Mouse (Mus musculus) myocyte (in vitro differentiated cells): ENCODE results near the gene 1700025F22Rik. TPM values are rescaled to one million over a fixed set of nuclear protein-coding genes. Genes with fewer than 3 reads are reported as not detected.
"Not testable (repeated sequence)": the region's sequence is repeated elsewhere in the genome, so short reads cannot be mapped to it uniquely, and the experiment has no call there.

Source experiments
- H3K27me3 ChIP-seq: one replicate; pipeline ENCODE4 v1.6.1; 2011; ENCODE audit not compliant: control insufficient read depth, insufficient read depth, insufficient read length
- H3K36me3 ChIP-seq: one replicate; pipeline ENCODE4 v1.6.1; 2011; ENCODE audit not compliant: control insufficient read depth, insufficient read depth
- H3K4me2 ChIP-seq: one replicate; pipeline ENCODE4 v1.6.1; 2011; ENCODE audit warnings: low read depth, control low read depth
- H3K4me3 ChIP-seq: one replicate; pipeline ENCODE4 v1.5.1; 2011; ENCODE audit warnings: mild to moderate bottlenecking, control low read depth, moderate library complexity
- H3K79me2 ChIP-seq: one replicate; pipeline ENCODE4 v1.6.1; 2011; ENCODE audit not compliant: control insufficient read depth, insufficient read depth
- H3ac ChIP-seq: one replicate; pipeline ENCODE4 v1.6.1; 2011; ENCODE audit not compliant: control insufficient read depth, insufficient read length
- CEBPB ChIP-seq: IDR thresholded peaks from 2 replicates; pipeline ENCODE4 v1.6.1; 2011; ENCODE audit warnings: mild to moderate bottlenecking, moderate library complexity; ENCODE audit not compliant: poor library complexity, insufficient read depth, severe bottlenecking
- E2F4 ChIP-seq: IDR thresholded peaks from one replicate; pipeline ENCODE4 v1.6.1; 2011; ENCODE audit warnings: mild to moderate bottlenecking, control low read depth, moderate library complexity; ENCODE audit not compliant: insufficient read depth
- MAX ChIP-seq: IDR thresholded peaks from one replicate; pipeline ENCODE4 v1.6.1; 2011; ENCODE audit warnings: low read depth, mild to moderate bottlenecking, control low read depth
- MYOD1 ChIP-seq, 3 experiments: IDR thresholded peaks; one replicate each; pipeline ENCODE4 v1.6.1; 2011; ENCODE audit warnings: control low read depth in 2 of 3, low read depth in 2 of 3, mild to moderate bottlenecking in 2 of 3, moderate library complexity in 1 of 3; ENCODE audit not compliant: insufficient read length in 2 of 3, control insufficient read depth in 1 of 3
- MYOG ChIP-seq, 3 experiments: IDR thresholded peaks; one replicate each; pipeline ENCODE4 v1.6.1; 2011; ENCODE audit warnings: control low read depth in 2 of 3, low read depth in 2 of 3, mild to moderate bottlenecking in 2 of 3; ENCODE audit not compliant: insufficient read length in 2 of 3, control insufficient read depth in 1 of 3, insufficient read depth in 1 of 3
- POLR2A ChIP-seq: IDR thresholded peaks from one replicate; pipeline ENCODE4 v1.6.1; 2011; ENCODE audit warnings: low read depth, mild to moderate bottlenecking, control low read depth, moderate library complexity; ENCODE audit not compliant: insufficient read length
- POLR2AphosphoS2 ChIP-seq: IDR thresholded peaks from one replicate; pipeline ENCODE4 v1.6.1; 2011; ENCODE audit warnings: low read depth, control low read depth; ENCODE audit not compliant: insufficient read length
- REST ChIP-seq: IDR thresholded peaks from one replicate; pipeline ENCODE4 v1.6.1; 2011; ENCODE audit warnings: mild to moderate bottlenecking, control low read depth, moderate library complexity; ENCODE audit not compliant: insufficient read depth, insufficient read length
- SRF ChIP-seq: IDR thresholded peaks from one replicate; pipeline ENCODE4 v1.6.1; 2011; ENCODE audit warnings: low read depth; ENCODE audit not compliant: control insufficient read depth, insufficient read length
- TCF12 ChIP-seq: IDR thresholded peaks from one replicate; pipeline ENCODE4 v1.6.1; 2011; ENCODE audit warnings: mild to moderate bottlenecking, control low read depth; ENCODE audit not compliant: poor library complexity, insufficient read depth, severe bottlenecking
- TCF3 ChIP-seq: IDR thresholded peaks from one replicate; pipeline ENCODE4 v1.6.1; 2011; ENCODE audit warnings: low read depth, control low read depth; ENCODE audit not compliant: insufficient read length
- USF1 ChIP-seq: IDR thresholded peaks from one replicate; pipeline ENCODE4 v1.6.1; 2011; ENCODE audit warnings: low read depth, mild to moderate bottlenecking, control low read depth, moderate library complexity
- polyA plus RNA-seq: library from polyadenylated mRNA; unstranded; fragments of >200 nt; fragmentation: generic; extraction: Trizol; gene quantifications from one replicate; pipeline ENCODE4 v1.2.1, GENCODE M21; 2012; ENCODE audit warnings: missing spikeins

1700025F22Rik gene
- polyA plus RNA-seq: not detected

DNA sequence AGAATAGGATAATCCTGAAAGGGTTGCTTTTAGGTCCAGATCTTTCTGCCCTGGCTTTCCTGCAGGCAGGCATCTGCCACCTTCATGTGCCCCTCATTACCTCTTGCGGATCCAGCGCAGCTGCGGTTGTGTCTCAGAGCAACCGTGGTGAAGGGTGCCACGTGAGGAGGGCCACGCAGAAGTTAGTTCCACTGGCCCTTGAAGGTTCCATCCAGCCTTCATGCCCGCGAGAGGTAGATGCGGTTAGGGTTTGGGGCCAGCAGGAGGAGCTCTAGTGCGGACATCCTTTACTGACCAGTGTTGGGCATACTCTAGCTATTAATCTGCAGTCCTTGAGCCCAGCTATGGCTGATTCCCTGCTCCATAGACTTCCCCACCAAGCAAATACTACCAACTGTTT, at the start of gene 1700025F22Rik:
1700025F22Rik (minus strand) TSS at position 149 of the 400 bp plus-strand sequence.
- H3K27me3 ChIP-seq: no peaks in the 10 kb centered on the region
- H3ac ChIP-seq: no peak within 1 kb of the TSS
- no peaks in the 10 kb centered on the region for H3K79me2 ChIP-seq
- no peak within 1 kb of the TSS for H3K4me3 ChIP-seq
- TF ChIP-seq SRF: no peak
- no peak within 1 kb of the TSS for H3K4me2 ChIP-seq
- H3K36me3 ChIP-seq: no peaks in the 10 kb centered on the region

DNA sequence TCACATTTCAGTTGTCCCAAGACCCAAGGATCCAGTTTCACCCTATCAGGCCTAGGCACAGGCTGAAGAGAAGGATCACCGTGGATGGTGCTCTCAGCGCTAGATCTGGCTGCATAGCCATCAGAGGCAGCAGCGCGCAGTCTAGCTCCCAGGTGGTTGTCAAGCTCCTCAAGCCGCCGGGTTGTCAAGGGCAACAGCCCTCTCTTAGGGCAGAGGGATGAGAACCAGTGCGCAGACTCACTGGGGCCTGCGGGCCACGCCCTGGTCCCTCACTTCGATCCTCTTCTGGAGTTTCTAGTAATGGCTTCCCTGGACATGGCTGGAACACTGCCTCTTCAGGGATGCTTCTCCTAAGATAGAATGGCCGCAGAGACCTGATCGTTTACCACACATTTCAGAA, 31.4 kb upstream of the 1700025F22Rik start, which contains the start of gene Ms4a13:
Ms4a13 (minus strand) TSS at position 192 of the 400 bp plus-strand sequence.
- Histone ChIP-seq H3K79me2 (no peaks in the 10 kb centered on the region), H3K27me3 (no peaks in the 10 kb centered on the region), H3K4me3 (no peak within 1 kb of the TSS), H3ac (no peak within 1 kb of the TSS), H3K36me3 (no peaks in the 10 kb centered on the region), H3K4me2 (no peak within 1 kb of the TSS)
- no peak for TF ChIP-seq CEBPB
- TF ChIP-seq REST: no peak
- no peak for TF ChIP-seq MYOD1 (IDR thresholded peaks at IDR 0.05; ENCODE audit: control insufficient read depth in 1 of 3, insufficient read length in 2 of 3, low read depth in 2 of 3)
- no peak for TF ChIP-seq SRF
- TF ChIP-seq TCF3: no peak
- no peak for TF ChIP-seq POLR2AphosphoS2
- TF ChIP-seq MAX: no peak
- TF ChIP-seq MYOG (IDR thresholded peaks at IDR 0.05; ENCODE audit: control insufficient read depth in 1 of 3, insufficient read depth in 1 of 3, insufficient read length in 2 of 3, low read depth in 2 of 3): no peak

DNA sequence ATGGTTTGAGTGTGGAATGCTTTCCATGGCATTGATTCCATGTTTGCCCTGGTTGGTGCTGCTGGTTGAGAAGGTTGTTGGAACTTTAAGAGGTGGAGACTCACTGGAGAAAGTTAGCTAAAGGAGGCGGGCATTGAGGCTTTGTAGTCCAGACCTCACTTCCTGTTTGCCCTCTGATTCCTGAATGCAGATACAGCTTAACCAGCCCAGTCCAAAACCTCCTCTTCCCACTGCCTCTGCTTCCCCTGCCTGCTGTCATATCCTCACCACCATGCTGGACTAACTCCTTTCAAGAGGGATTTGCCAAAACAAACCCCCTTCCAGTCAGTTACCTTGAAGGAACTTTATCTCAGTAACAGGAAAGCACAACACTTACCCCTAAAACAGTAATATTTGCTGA, 27.4 kb upstream of the 1700025F22Rik start:
- Histone ChIP-seq H3K4me3 (no peak overlapping the region), H3K27me3 (no peaks in the 10 kb centered on the region), H3K79me2 (no peaks in the 10 kb centered on the region), H3K36me3 (no peaks in the 10 kb centered on the region), H3K4me2 (no peak overlapping the region), H3ac (no peak overlapping the region)
- TF ChIP-seq POLR2AphosphoS2: no peak
- TF ChIP-seq USF1: no peak
- TF ChIP-seq REST: no peak
- no peak for TF ChIP-seq SRF
- TF ChIP-seq POLR2A: no peak
- no peak for TF ChIP-seq CEBPB
- no peak for TF ChIP-seq E2F4
- no peak for TF ChIP-seq MYOD1 (IDR thresholded peaks at IDR 0.05; ENCODE audit: control insufficient read depth in 1 of 3, insufficient read length in 2 of 3, low read depth in 2 of 3)
- no peak for TF ChIP-seq TCF12
- no peak for TF ChIP-seq MYOG (IDR thresholded peaks at IDR 0.05; ENCODE audit: control insufficient read depth in 1 of 3, insufficient read depth in 1 of 3, insufficient read length in 2 of 3, low read depth in 2 of 3)
- no peak for TF ChIP-seq MAX
- TF ChIP-seq TCF3: no peak

DNA sequence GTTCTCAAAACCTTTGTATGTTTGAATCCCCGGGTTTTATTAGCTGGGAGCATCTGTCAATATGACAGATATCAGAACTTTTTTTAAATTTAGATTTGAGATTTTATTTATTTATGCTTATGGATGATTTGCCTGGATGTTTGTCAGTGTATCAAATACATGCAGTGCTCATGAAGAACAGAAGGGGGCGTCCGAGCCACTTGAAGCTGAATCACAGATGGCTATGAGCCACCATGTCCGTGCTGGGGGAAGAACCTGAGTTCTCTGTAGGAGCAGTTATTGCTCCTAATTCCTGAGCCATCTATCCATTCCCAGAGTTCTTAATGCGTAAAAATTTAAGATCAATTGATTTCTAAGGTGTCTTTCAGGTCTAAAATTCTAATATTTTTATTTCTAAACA, 19.0 kb upstream of the 1700025F22Rik start:
- Histone ChIP-seq H3K79me2 (no peaks in the 10 kb centered on the region), H3K4me3 (no peak overlapping the region), H3K36me3 (no peaks in the 10 kb centered on the region), H3K27me3 (no peaks in the 10 kb centered on the region), H3K4me2 (no peak overlapping the region), H3ac (no peak overlapping the region)
- TF ChIP-seq CEBPB: no peak
- no peak for TF ChIP-seq SRF
- TF ChIP-seq MAX: no peak
- TF ChIP-seq USF1: no peak
- no peak for TF ChIP-seq TCF12
- TF ChIP-seq REST: no peak
- no peak for TF ChIP-seq POLR2AphosphoS2
- TF ChIP-seq E2F4: no peak
- no peak for TF ChIP-seq MYOG (IDR thresholded peaks at IDR 0.05; ENCODE audit: control insufficient read depth in 1 of 3, insufficient read depth in 1 of 3, insufficient read length in 2 of 3, low read depth in 2 of 3)
- no peak for TF ChIP-seq MYOD1 (IDR thresholded peaks at IDR 0.05; ENCODE audit: control insufficient read depth in 1 of 3, insufficient read length in 2 of 3, low read depth in 2 of 3)
- no peak for TF ChIP-seq TCF3

DNA sequence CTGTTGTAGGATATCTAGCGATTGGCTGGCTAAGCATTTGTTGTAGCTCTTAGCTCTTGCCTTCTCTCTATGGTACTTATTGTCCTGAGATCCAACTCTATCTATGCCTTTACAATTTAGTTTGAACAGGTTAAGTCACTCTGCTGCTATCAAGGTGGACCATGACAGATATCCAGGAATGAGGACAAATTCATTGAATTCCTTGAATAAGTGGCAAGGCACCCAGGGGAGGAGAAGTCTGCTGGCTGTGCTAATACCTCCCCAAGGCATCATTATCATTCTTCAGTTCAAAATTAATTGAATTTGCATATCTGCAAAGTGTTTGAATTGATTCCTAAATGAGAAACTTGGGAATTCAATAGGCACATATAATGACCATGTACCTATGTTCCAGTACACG, 12.3 kb upstream of the 1700025F22Rik start:
- no peak overlapping the region for H3K4me3 ChIP-seq
- no peaks in the 10 kb centered on the region for H3K79me2 ChIP-seq
- no peak overlapping the region for H3K4me2 ChIP-seq
- TF ChIP-seq E2F4 (no peak), MYOD1 (IDR thresholded peaks at IDR 0.05; ENCODE audit: control insufficient read depth in 1 of 3, insufficient read length in 2 of 3, low read depth in 2 of 3) (no peak), REST (no peak), TCF12 (no peak), POLR2A (no peak), USF1 (no peak)
- no peak overlapping the region for H3ac ChIP-seq
- no peaks in the 10 kb centered on the region for H3K27me3 ChIP-seq
- no peaks in the 10 kb centered on the region for H3K36me3 ChIP-seq

DNA sequence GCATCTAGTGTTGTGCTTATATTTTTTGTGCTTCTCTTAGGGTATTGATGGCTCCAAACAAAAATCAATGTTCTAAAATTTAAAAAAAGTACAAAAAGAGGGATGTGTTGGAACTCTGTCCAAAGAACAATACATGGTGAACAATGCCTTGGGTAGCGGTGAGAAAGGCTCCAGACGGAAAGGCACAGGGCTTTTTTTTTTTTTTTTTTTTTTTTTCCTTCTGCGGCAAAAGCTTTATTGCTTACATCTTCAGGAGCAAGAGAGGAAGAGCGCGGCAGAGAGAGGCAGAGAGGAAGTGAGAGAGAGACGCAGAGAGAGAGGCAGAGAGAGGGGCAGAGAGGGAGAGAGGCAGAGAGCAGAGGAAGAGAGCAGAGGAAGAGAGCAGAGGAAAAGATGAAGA, 7.2 kb downstream of the 1700025F22Rik start:
- not testable (repeated sequence) for H3K79me2 ChIP-seq, H3K4me2 ChIP-seq, H3K36me3 ChIP-seq, H3ac ChIP-seq, H3K4me3 ChIP-seq, H3K27me3 ChIP-seq
